Mouse (Mus musculus): ENCODE data around the gene Gm44965.

- no peak for TF ChIP-seq CTCF (IDR thresholded peaks at IDR 0.05; ENCODE audit: low read depth)
- no peak for TF ChIP-seq EP300 (IDR thresholded peaks at IDR 0.05; ENCODE audit: low read depth)
Observed at GRCm38 (mm10) chr6:48664750-48665149, 71.0 kb downstream of the Gm44965 start.
